Mouse (Mus musculus) brain, embryonic 14.5 days (tissue): ENCODE data around the gene Tcf7l2.

Source experiments
- CTCF ChIP-seq: fragments of 200-500 bp; IDR thresholded peaks from 2 replicates; pipeline ENCODE4 v1.5.1; 2012; ENCODE audit warnings: inconsistent platforms, mild to moderate bottlenecking, moderate library complexity, borderline replicate concordance; ENCODE audit not compliant: insufficient read depth, insufficient read length; ENCODE audit errors: extremely low read depth
- POLR2A ChIP-seq: fragments of 200-500 bp; IDR thresholded peaks from 2 replicates; pipeline ENCODE4 v1.6.1; 2012; ENCODE audit warnings: mild to moderate bottlenecking, inconsistent platforms, borderline replicate concordance; ENCODE audit not compliant: poor library complexity, insufficient read depth, insufficient read length, severe bottlenecking; ENCODE audit errors: extremely low read depth

DNA sequence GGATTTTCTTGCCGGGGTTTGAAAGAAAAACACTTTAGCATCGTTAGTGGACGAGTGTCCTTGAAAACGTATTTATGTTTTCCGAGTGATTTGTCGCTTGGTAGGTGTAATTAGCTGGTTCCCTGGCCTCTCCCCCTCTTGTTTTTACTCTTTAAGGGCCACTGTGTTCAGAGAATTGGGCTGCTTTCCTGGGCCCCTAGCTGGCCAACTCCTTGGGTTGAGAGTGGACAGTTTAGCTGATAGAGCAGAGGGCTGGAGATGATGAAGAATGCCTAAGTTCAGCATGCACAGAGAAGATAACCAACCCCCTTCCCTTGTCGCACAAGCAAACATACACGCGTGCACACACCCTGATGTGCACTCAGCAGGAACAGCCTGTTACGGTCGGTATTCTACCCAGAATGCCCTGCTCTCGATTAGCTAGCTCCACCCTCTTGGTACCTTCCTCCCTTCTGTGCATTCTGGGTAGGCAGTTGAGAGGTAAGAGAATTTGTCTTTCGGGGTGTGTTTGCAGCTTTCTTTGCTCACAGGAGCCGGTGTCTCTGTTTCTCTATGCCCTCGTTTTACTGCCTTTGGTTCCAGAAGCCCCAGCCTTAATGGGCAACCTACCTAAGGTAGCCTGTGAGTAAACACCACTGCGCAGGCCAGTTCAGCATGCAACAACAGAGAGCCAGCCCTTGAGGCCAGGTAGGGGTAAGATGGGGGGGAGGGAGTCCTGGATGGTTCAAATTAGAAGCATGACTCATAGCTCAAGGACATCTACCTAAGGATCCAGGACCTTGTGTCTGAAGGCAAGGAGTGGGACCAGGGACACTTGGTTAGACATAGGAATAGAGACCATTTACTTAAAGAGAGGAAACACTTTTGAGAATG is 199.9 kb downstream of the Tcf7l2 start:
- TF ChIP-seq CTCF: no peak
- no peak for TF ChIP-seq POLR2A
